Mouse (Mus musculus) gastrocnemius, adult 2 months (tissue): Measurements from ENCODE around the gene Rimklb. TPM values are rescaled to one million over a fixed set of nuclear protein-coding genes. Genes with fewer than 3 reads are reported as not detected.
"Not testable (repeated sequence)": the region's sequence is repeated elsewhere in the genome, so short reads cannot be mapped to it uniquely, and the experiment has no call there.

Experiments
- DNase-seq: peaks from one replicate; pipeline ENCODE4 v3.0.0; 2022
- H3K27ac ChIP-seq: fragments of 200-600 bp; 2 replicates; pipeline ENCODE4 v1.8.1; 2022; ENCODE audit warnings: mild to moderate bottlenecking
- H3K4me3 ChIP-seq: fragments of 200-600 bp; 2 replicates; pipeline ENCODE4 v1.8.1; 2022; ENCODE audit warnings: mild to moderate bottlenecking, moderate library complexity
- CTCF ChIP-seq: fragments of 200-600 bp; IDR thresholded peaks from 2 replicates; pipeline ENCODE4 v1.8.1; 2022; ENCODE audit warnings: antibody characterized with exemption, mild to moderate bottlenecking, moderate library complexity
- intact Hi-C: fragments of 180-260 bp; cut with DNase I; formaldehyde crosslinking; loops from one replicate; pipeline ENCODE4 v1.15.1; 2025
- long read RNA-seq, 2 experiments: library from polyadenylated mRNA; stranded (forward); transcript quantifications; one replicate each; pipeline ENCODE4 v2.0.0; 2021
- total RNA-seq, 2 experiments: library from RNA; stranded (reverse); gene quantifications; 2 replicates each; pipeline ENCODE4 v1.2.3; 2021

The Rimklb gene
- total RNA-seq: under 1 TPM in 1 of 2 experiments, not detected in 1; 0.99 TPM
- long read RNA-seq, experiment 1: 0 reads
- long read RNA-seq, experiment 2: 0 reads

DNA sequence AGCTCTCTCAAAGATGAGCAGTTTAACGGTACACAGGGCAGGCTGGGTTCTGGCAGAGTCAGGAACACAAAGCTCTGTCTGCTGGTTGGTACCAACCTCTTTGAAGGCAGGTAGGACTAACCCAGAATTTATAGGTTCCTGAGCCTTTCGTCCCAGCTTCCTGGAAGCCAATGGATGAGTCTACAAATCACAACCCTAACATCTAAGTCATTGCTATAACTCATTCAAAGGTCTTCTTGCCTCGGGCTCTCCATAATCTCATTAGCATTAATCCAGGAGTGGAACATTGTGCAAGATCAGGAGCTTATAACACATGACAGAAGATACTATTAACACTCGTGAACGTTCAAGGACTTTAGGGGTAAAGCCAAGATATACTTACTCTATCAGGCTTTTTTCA, at the start of gene Rimklb:
Rimklb (minus strand) TSS at position 101 of the 400 bp plus-strand sequence.
- no peak for DNase-seq
- Histone ChIP-seq H3K27ac (no peak within 1 kb of the TSS), H3K4me3 (no peak within 1 kb of the TSS)
- no peak for TF ChIP-seq CTCF
- intact Hi-C loops: no loop called here

DNA sequence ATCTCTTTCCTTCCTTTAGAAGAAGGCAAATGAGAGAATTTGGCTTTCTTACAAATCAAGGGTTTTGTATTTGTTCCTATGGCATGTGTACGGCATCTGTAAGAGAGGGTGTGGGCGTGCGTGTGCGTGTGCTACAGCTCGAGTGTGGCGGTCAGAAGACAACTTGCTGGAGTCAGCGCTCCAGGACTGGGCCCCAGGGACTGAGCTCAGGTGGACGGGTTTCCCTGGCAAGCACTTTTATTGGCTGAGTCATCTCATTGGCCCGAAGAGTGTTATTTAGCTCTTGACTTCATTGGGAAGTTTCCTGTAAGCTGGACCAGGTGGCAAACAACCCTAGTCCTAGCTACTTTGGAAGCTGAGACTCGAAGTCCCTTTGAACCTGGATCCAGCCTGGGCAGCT, 47.4 kb upstream of the Rimklb start:
- no peak for TF ChIP-seq CTCF
- Histone ChIP-seq H3K27ac (peak overlapping the region; percentile 46; the same call in 1 of the 2 replicates), H3K4me3 (peak overlapping the region; percentile 17; the same call in 1 of the 2 replicates)
- no peak for DNase-seq
- intact Hi-C loops: no loop called here

DNA sequence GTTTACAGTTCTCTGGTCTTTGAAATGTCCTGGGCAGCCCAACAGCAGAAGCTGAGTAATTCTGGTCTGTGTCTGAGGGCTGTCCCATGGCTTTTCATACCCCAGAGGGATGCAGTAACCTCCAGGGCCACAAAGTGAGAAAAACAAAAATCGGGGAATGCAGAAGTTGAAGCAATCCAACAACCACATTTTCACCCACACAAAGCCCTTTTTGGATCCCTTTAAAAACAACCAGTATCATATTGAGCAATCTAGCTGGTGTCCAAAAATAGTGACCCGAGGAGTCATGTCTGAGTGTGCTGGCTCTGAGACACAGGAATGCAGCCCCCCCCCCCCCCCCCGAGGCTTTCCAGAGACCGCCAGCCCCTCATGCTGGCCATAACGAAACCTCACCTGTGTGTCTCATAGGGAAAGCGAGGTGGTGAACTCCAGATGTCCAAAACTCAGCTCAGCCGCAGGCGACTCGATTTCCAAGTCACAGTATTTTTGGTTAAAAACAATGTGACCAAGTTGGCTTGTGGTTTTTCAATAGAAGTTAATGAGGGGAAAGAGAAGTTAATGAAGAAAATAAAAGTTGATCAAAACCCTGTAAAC, 46.8 kb upstream of the Rimklb start:
- peak overlapping the region; percentile 46; the same call in 1 of the 2 replicates for H3K27ac ChIP-seq

DNA sequence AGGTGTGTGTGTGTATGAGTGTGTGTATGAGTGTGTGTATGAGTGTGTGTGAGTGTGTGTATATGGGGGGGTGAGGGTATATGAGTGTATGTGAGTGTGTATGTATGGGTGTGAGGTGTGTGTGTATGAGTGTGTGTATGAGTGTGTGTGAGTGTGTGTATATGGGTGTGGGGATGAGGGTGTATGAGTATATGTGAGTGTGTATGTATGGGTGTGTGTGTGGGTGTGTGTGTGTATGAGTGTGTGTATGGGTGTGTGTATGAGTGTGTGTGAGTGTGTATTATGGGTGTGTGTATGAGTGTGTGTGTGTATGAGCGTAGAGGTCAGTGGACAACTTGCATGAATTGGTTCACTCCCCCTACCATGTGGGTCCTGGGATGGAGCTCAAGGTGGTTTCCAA, 46.1 kb upstream of the Rimklb start:
- intact Hi-C loops: no loop called here
- DNase-seq: no peak
- no peak overlapping the region for H3K27ac ChIP-seq
- H3K4me3 ChIP-seq: no peak overlapping the region
- no peak for TF ChIP-seq CTCF

More for the DNA sequence above, 46.8 kb upstream of the Rimklb start:
- peak overlapping the region; percentile 17 for H3K4me3 ChIP-seq
- no peak for DNase-seq
- intact Hi-C loops: no loop called here
- TF ChIP-seq CTCF: no peak

- DNase-seq: no peak
- intact Hi-C loops: no loop called here
Measured at GRCm38 (mm10) chr6:122543574-122543973, 45.0 kb upstream of the Rimklb start.

GRCm38 (mm10) chr6:122542459-122542858, 43.9 kb upstream of the Rimklb start:
- DNase-seq, H3K27ac ChIP-seq, H3K4me3 ChIP-seq, intact Hi-C loops: not testable (repeated sequence)

More at GRCm38 (mm10) chr6:122543574-122543973, 45.0 kb upstream of the Rimklb start:
- H3K27ac ChIP-seq: no peak overlapping the region
- no peak for TF ChIP-seq CTCF
- no peak overlapping the region for H3K4me3 ChIP-seq

DNA sequence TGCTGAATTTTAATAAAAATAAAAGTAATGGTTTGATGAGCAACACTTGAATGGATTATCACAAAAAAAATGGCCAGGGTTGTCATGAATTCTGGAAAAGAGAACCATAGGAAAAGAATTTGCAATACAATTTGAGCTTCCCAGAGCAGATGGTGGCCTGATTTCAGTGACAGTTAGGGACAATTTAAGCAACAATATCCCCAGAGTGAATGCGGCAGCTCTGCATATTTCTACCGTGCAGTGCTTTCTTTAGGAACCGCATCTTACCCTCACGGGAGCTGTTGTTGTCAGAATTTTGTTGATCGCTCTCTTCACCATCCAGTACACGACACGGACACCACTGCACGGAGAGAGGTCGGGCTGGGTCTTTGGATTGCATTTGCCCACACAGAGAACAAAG, 41.0 kb upstream of the Rimklb start:
- no peak overlapping the region for H3K4me3 ChIP-seq
- DNase-seq: no peak
- TF ChIP-seq CTCF: no peak
- no peak overlapping the region for H3K27ac ChIP-seq
- intact Hi-C loops: no loop called here

- Histone ChIP-seq H3K27ac (no peak overlapping the region), H3K4me3 (no peak overlapping the region)
- no peak for TF ChIP-seq CTCF
- intact Hi-C loops: no loop called here
- DNase-seq: no peak
Measured at GRCm38 (mm10) chr6:122534032-122534431, 35.5 kb upstream of the Rimklb start.

GRCm38 (mm10) chr6:122532883-122533302, 34.3 kb upstream of the Rimklb start:
- H3K27ac ChIP-seq: no peak overlapping the region
- no peak for TF ChIP-seq CTCF
- H3K4me3 ChIP-seq: 0 out of 2 replicates have a peak overlapping the region, but pooled peaks have one; percentile 28
- DNase-seq: no peak
- intact Hi-C loops: no loop called here

GRCm38 (mm10) chr6:122531466-122532174, 33.1 kb upstream of the Rimklb start:
- TF ChIP-seq CTCF: no peak
- no peak overlapping the region for H3K4me3 ChIP-seq
- H3K27ac ChIP-seq: no peak overlapping the region
- no peak for DNase-seq
- intact Hi-C loops: no loop called here

DNA sequence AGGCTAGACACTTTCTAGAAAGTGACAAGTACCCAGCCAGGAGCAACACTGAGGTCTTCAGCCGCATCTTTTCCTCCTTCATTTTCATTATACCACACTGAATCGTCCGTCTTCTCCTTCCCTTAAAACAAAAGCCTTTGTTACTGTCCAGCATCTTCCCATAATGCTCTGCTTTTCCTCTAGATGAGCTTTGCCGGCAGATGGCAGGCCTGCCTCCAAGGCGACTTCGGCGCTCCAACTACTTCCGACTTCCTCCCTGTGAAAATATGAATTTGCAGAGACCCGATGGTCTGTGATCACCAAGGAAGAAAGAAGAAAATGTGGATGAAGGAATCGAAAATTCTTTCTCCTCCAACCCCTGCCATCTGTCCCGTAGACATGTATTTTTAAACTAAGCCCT, 29.6 kb upstream of the Rimklb start:
- Histone ChIP-seq H3K27ac (no peak overlapping the region), H3K4me3 (no peak overlapping the region)
- intact Hi-C loops: no loop called here
- TF ChIP-seq CTCF: no peak
- DNase-seq: no peak

DNA sequence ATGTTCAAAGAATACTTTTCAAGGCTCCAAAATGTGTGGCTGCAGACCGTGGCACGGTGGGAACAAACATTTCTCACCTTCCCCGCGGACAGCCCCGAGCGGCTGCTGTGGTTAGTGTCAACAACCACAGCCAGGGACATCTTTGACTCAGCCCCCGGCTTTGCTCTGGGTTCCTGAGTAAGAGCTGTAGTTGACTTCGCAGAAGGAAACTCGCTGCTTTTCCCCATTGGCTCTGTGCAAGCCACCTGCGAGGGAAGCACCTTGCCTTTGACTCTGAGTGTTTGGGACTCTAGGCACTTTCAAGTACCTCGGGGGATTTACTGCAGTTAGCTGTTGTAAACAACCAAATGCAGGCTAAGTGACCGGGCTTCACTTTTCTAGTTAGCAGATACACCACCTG, 29.0 kb upstream of the Rimklb start:
- no peak for DNase-seq
- H3K4me3 ChIP-seq: no peak overlapping the region
- no peak overlapping the region for H3K27ac ChIP-seq
- intact Hi-C loops: no loop called here
- no peak for TF ChIP-seq CTCF

DNA sequence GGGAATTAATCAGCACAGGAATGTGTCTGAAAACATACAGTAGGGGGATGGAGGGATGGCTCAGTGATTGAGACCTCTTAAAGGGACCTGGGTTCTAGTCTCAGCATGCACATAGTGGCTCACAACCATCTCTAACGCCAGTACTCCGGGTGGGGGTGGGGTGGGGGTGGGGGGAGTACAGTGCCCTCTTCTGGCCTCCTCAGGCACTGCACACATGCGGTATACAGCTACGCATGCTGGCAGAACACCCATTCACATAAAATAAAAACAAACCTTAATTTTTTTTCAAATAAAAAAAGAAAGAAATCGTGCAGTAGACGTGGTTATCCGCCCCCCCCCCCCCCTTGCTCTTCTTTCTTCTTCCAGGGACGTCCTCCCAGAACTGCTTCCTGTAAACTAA, 24.7 kb upstream of the Rimklb start:
- intact Hi-C loops: no loop called here
- peak; percentile 27; the same call in 1 of the 2 replicates for TF ChIP-seq CTCF
- no peak overlapping the region for H3K4me3 ChIP-seq
- DNase-seq: no peak
- H3K27ac ChIP-seq: no peak overlapping the region
